Mouse (Mus musculus): ENCODE measurements around the gene Smim1. TPM values are rescaled to one million over a fixed set of nuclear protein-coding genes. Genes with fewer than 3 reads are reported as not detected.

Smim1 gene
- 42.8 and 45.0 TPM in 2 replicates for polyA plus RNA-seq (2015; fragmentation: Nextera tagmentation; extraction: Ambion mirVana)

DNA sequence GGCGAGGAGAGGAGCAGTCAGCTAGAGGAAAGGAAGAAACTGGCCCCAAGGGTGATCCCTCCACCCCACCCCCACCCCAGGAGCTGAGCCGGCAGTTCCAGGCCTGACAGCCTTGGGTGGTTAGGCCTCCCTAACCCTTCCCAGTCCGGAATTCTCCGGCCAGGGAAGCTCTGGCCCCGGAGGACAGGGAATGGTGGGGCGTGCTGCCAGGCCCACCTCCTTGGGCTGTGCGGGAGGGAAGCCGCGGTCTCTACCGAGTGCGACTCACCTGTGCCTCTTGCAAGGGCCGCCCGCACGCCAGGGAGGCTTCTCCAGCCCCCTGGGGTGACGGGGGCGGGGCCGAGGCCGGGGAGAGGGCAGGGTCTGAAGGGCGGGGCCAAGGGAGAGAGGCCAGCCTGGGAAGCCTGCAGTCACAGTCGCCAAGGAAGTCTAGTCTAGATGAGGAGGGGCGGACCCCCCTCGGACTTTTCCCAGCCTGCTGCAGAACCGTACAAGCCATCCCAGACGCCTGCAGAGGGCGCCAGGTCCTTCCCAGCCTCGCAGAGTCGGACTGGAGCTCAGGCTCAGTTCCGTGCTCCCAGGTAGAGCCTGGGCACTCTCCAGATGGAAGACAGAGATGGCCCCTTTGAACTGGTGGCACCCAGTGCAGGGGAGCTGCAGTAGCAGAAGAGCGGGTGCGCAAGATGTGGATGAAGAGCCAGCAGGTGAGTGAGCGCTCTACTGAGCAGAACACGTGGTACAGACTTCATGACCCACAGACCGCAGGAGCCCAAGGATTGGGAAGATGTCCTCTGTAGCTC, at the start of gene Smim1:
Smim1 (minus strand) TSS at position 590 of the 800 bp plus-strand sequence.

DNA sequence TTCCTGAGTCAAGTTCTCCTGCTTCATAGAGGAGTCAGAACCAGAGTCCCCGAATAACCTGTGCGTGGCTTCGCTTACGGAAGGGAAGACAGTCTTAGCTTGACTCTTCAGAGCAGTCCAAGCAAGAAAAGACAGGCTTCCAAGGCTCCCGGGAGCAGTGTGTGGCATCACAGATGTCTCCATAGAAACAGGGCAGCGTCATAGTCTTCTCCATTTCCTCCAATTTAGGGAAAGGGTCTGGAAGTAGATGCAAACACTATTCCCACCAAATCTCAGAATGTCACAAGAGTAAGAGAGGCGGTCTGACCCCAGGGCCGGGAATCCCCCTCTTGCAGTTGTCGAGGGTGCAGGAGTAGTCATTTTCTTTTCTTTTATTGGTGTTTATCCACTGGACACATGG, 16.5 kb upstream of the Smim1 start, which contains the start of gene Ccdc27:
Ccdc27 (minus strand) TSS at position 101 of the 400 bp plus-strand sequence.

DNA sequence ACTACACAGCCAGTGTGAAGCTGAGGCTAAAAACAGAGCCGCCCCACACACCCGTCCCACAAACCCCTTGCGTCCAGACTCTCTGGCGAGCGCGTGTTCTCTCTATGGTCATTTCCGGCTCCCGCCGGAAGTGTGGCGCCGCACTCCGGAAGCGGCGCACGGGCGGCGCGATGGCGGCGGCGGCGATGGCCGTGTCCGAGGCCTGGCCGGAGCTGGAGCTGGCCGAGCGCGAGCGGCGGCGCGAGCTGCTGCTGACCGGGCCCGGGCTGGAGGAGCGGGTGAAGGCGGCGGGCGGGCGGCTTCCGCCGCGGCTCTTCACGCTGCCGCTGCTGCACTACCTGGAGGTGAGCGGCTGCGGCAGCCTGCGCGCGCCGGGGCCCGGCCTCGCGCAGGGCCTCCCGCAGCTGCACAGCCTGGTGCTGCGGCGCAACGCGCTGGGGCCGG, 14.4 kb downstream of the Smim1 start, which contains the start of gene Lrrc47:
Lrrc47 (plus strand) TSS at position 86 of the 444 bp plus-strand sequence.

DNA sequence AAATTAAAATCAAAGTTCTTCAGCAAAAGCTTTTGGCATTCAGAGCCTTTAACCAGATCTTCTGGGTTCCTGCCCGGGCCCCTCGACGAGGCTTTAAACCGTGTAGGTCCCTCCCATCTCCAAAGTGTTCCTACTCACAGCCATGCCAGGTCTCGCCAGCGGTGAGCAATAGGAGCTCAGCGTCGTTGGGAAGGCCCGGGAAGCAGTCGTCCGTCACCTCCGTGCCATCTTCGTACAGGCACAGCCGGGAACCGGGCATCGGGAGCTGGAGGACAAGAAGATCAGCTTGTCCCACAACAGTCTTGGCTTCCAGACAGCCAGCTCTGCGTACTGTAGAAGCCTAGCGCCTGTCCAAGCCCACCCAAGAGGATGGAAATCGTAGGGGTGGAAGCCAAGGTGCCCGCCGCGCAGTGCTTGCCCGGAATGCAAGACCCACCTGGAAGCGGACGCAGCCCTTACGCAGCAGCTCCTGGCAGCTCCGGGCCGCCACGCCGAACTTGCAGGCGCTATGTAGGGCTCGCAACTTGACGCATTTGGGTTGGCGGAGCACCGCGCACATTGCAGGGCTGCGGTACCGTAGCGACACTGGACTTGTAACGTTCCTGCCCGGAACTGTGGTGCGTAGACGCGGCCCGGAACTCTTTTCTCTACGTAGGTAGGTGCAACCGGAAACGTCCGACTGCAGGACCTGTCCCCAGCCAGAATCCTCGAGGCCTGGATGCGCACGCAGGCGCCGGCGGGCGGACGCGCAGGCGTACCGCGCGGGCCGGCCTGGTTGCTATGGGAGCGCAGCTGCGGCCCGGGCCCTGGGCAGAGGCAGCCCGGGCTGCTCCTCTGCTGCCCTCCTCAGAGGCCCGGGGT, 51.4 kb downstream of the Smim1 start, which contains the start of the genes Dffb and Cep104:
Dffb (minus strand) TSS at position 696 of the 861 bp plus-strand sequence.
Cep104 (plus strand) TSS at position 764 of the 861 bp plus-strand sequence.

Other genes starting within 250 kb of the Smim1 start
- 55.1 and 56.6 TPM in 2 replicates for gene A430005L14Rik, start 69.0 kb downstream of the Smim1 start, polyA plus RNA-seq (2015; fragmentation: Nextera tagmentation; extraction: Ambion mirVana)
- 4.0 and 4.9 TPM in 2 replicates for gene Dffb, start 51.1 kb downstream of the Smim1 start, polyA plus RNA-seq (2015; fragmentation: Nextera tagmentation; extraction: Ambion mirVana)
- 8.3 and 9.0 TPM in 2 replicates for gene Cep104, start 51.0 kb downstream of the Smim1 start, polyA plus RNA-seq (2015; fragmentation: Nextera tagmentation; extraction: Ambion mirVana)
- gene Lrrc47, start 14.5 kb downstream of the Smim1 start, polyA plus RNA-seq (2015; fragmentation: Nextera tagmentation; extraction: Ambion mirVana) = 11.9 and 12.8 TPM in 2 replicates
- not detected in 2 replicates for gene Ccdc27, start 16.4 kb upstream of the Smim1 start, polyA plus RNA-seq (2015; fragmentation: Nextera tagmentation; extraction: Ambion mirVana)
- 0.06 and 0.10 TPM in 2 replicates for gene Trp73, start 114.0 kb upstream of the Smim1 start, polyA plus RNA-seq (2015; fragmentation: Nextera tagmentation; extraction: Ambion mirVana)
- gene Wrap73, start 116.1 kb upstream of the Smim1 start, polyA plus RNA-seq (2015; fragmentation: Nextera tagmentation; extraction: Ambion mirVana) = 13.8 and 16.3 TPM in 2 replicates
- 177 and 180 TPM in 2 replicates for gene Tprgl, start 134.4 kb upstream of the Smim1 start, polyA plus RNA-seq (2015; fragmentation: Nextera tagmentation; extraction: Ambion mirVana)
- gene Megf6, start 144.5 kb upstream of the Smim1 start, polyA plus RNA-seq (2015; fragmentation: Nextera tagmentation; extraction: Ambion mirVana) = 11.5 and 15.4 TPM in 2 replicates